Mouse (Mus musculus) limb, embryonic 14.5 days (tissue): ENCODE measurements at regions not wholly inside any gene's neighbourhood (a gene's known extent, or its start where the extent isn't known, plus 50 kb on each side); places are given as distances from the start of the nearest gene placed in this dataset.

Source experiments
- ATAC-seq: fragments of 200-750 bp; cut with Nextera tagmentation; 2 replicates; pipeline ENCODE4 v1.8.0; 2017; ENCODE audit warnings: low read depth, moderate number of reproducible peaks, moderate TSS enrichment; ENCODE audit not compliant: low FRiP score
- DNase-seq: peaks from one replicate; pipeline ENCODE4 v3.0.0-alpha.2; 2015; ENCODE audit warnings: low spot score
- H3K27ac ChIP-seq: fragments of 300-500 bp; sonication (generic); replicated peaks from 2 replicates; pipeline ENCODE4 v1.5.1; 2014; ENCODE audit warnings: low read depth, mild to moderate bottlenecking, low read length, moderate library complexity, mixed read lengths
- H3K27me3 ChIP-seq: fragments of 300-500 bp; sonication (generic); 2 replicates; pipeline ENCODE4 v1.6.1; 2014; ENCODE audit warnings: low read length, mixed read lengths; ENCODE audit not compliant: control insufficient read depth, insufficient read depth
- H3K36me3 ChIP-seq: fragments of 300-500 bp; sonication (generic); 2 replicates; pipeline ENCODE4 v1.6.1; 2014; ENCODE audit warnings: mild to moderate bottlenecking, low read length, moderate library complexity, mixed read lengths; ENCODE audit not compliant: control insufficient read depth, insufficient read depth
- H3K4me1 ChIP-seq: fragments of 300-500 bp; sonication (generic); 2 replicates; pipeline ENCODE4 v1.6.1; 2014; ENCODE audit warnings: antibody characterized with exemption, low read length, mixed read lengths; ENCODE audit not compliant: control insufficient read depth, insufficient read depth
- H3K4me2 ChIP-seq: fragments of 300-500 bp; sonication (generic); replicated peaks from 2 replicates; pipeline ENCODE4 v1.6.1; 2014; ENCODE audit warnings: low read depth, mild to moderate bottlenecking, low read length, moderate library complexity; ENCODE audit not compliant: severe bottlenecking
- H3K4me3 ChIP-seq: fragments of 300-500 bp; sonication (generic); replicated peaks from 2 replicates; pipeline ENCODE4 v1.5.1; 2014; ENCODE audit warnings: low read length
- H3K9ac ChIP-seq: fragments of 300-500 bp; sonication (generic); 2 replicates; pipeline ENCODE4 v1.6.1; 2014; ENCODE audit warnings: mild to moderate bottlenecking, low read depth, low read length, moderate library complexity; ENCODE audit not compliant: severe bottlenecking
- H3K9me3 ChIP-seq: fragments of 300-500 bp; sonication (generic); 2 replicates; pipeline ENCODE4 v1.6.1; 2016; ENCODE audit warnings: low read length; ENCODE audit not compliant: control insufficient read depth
- POLR2A ChIP-seq: fragments of 200-500 bp; IDR thresholded peaks from 2 replicates; pipeline ENCODE4 v1.8.0; 2012; ENCODE audit warnings: inconsistent platforms, mild to moderate bottlenecking, moderate library complexity, borderline replicate concordance; ENCODE audit not compliant: insufficient read depth, insufficient read length; ENCODE audit errors: extremely low read depth
- WGBS: fragments of 180-500 bp; shearing (Covaris S2); extraction: QIAGEN DNeasy Blood & Tissue Kit; methylation state at CpG from one replicate; pipeline ENCODE4 v1.1.7; 2014; 5-methylcytosine and 5-hydroxymethylcytosine counted together

DNA sequence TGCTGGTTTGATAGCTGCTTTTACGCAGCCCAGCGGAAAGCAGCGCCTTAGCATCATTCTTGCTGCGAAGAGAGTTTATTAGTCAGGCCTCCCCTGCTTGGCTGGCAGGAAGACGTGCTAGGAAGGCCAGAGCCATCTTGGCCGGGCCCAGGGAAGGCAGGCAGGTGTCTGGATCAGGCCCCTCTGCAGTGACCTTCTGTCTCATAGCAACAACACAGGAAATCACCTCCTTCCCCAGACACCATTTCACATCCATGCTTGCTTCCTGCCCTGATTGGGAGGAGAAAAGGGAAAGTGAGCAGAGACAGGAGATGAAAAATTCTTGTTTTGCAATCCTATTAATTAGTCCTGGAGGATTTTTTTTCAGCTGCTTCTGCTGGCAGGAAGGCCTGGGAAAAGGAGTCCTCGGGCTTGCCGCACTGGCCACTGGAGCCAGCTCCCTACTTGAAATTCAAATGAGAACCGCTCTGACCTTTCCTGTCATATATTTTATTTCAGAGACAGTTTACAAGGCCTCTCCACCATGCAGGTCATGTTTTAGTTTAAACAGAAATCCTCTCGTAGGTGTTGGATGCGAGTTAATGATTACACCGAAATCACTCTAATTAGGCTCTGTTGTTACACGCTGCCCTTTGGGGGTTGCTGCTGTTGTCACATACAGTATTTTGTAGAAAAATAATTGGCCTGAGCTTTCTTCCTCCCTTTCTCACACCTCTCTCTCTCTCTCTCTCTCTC is 279.1 kb downstream of the Psat1 start:
- 12% methylated on average over 13 of the region's 13 CpGs for WGBS
- Histone ChIP-seq H3K9me3 (no peaks in the 10 kb centered on the region), H3K4me1 (peaks cover 12% of the 10 kb centered on the region; the same call in 1 of the 2 replicates), H3K27ac (0 out of 2 replicates have a peak overlapping the region, but pooled peaks have one; percentile 26), H3K4me2 (no peak overlapping the region), H3K27me3 (no peaks in the 10 kb centered on the region), H3K4me3 (no peak overlapping the region), H3K9ac (no peak overlapping the region), H3K36me3 (no peaks in the 10 kb centered on the region)
- no peak for TF ChIP-seq POLR2A
- DNase-seq, result peak; percentile 31
- ATAC-seq, result peak; percentile 79

GRCm38 (mm10) chr19:15663659-15664255 is 283.4 kb downstream of the Psat1 start:
- Histone ChIP-seq H3K4me3 (no peak overlapping the region), H3K4me2 (no peak overlapping the region), H3K4me1 (peaks cover 8% of the 10 kb centered on the region; the same call in 1 of the 2 replicates), H3K9me3 (no peaks in the 10 kb centered on the region), H3K27ac (no peak overlapping the region), H3K9ac (no peak overlapping the region), H3K36me3 (no peaks in the 10 kb centered on the region), H3K27me3 (no peaks in the 10 kb centered on the region)
- no peak for ATAC-seq
- no peak for TF ChIP-seq POLR2A
- no peak for DNase-seq
- WGBS, result 25% methylated on average over 3 of the region's 3 CpGs

- no peak overlapping the region for H3K9ac ChIP-seq
- no peaks in the 10 kb centered on the region for H3K9me3 ChIP-seq
- no peak for ATAC-seq
- no peaks in the 10 kb centered on the region for H3K4me1 ChIP-seq
- WGBS, result 60% methylated on average over 1 of the region's 1 CpGs
- H3K4me3 ChIP-seq, result no peak overlapping the region
- no peak for DNase-seq
- H3K27me3 ChIP-seq, result no peaks in the 10 kb centered on the region
- no peak for TF ChIP-seq POLR2A
- no peak overlapping the region for H3K4me2 ChIP-seq
- H3K36me3 ChIP-seq, result no peaks in the 10 kb centered on the region
- H3K27ac ChIP-seq, result no peak overlapping the region
Measured at GRCm38 (mm10) chr19:15658611-15659010, 288.5 kb downstream of the Psat1 start.

DNA sequence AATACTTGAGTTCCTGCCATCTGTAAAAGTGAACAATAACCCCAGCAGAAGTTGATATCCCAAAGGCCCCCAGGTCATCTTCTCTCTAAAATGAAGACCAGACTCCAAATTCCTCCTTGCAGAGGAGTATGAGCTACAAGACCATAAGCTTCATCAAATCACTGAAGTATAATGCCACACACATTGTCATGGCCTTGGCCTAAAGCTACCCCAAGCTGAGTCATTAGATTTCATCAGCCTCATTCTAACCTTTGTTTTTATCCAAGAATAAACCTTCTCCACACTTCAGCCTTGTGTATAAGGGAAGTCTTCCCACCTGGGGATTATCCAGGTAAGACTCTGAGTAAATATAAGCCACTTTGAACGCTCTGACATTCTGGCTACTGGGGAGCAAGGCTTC is 289.3 kb downstream of the Psat1 start:
- Histone ChIP-seq H3K36me3 (no peaks in the 10 kb centered on the region), H3K9ac (no peak overlapping the region), H3K27ac (no peak overlapping the region), H3K9me3 (no peaks in the 10 kb centered on the region), H3K4me3 (no peak overlapping the region), H3K27me3 (no peaks in the 10 kb centered on the region), H3K4me1 (no peaks in the 10 kb centered on the region), H3K4me2 (no peak overlapping the region)
- 94% methylated on average over 1 of the region's 1 CpGs for WGBS
- DNase-seq (no peak), ATAC-seq (no peak)
- no peak for TF ChIP-seq POLR2A

GRCm38 (mm10) chr19:15649368-15649767 is 297.8 kb downstream of the Psat1 start:
- TF ChIP-seq POLR2A, result no peak
- Histone ChIP-seq H3K4me2 (no peak overlapping the region), H3K9ac (no peak overlapping the region), H3K4me1 (no peaks in the 10 kb centered on the region), H3K27ac (no peak overlapping the region), H3K4me3 (no peak overlapping the region), H3K27me3 (no peaks in the 10 kb centered on the region), H3K36me3 (no peaks in the 10 kb centered on the region), H3K9me3 (no peaks in the 10 kb centered on the region)
- 13% methylated on average over 4 of the region's 4 CpGs for WGBS
- DNase-seq (no peak), ATAC-seq (no peak)
